Mouse (Mus musculus) liver, embryonic 13.5 days (tissue): ENCODE results near the gene Bptf. TPM values are rescaled to one million over a fixed set of nuclear protein-coding genes. Genes with fewer than 3 reads are reported as not detected.
A peak's percentile ranks its signal among the peaks of the same experiment; 100 is the strongest.
"Not testable (repeated sequence)": the region's sequence is repeated elsewhere in the genome, so short reads cannot be mapped to it uniquely, and the experiment has no call there.

ENCODE experiments used
- ATAC-seq: fragments of 200-750 bp; cut with Nextera tagmentation; 2 replicates; pipeline ENCODE4 v1.8.0; 2017; ENCODE audit warnings: low read depth, mild to moderate bottlenecking, moderate number of reproducible peaks, moderate library complexity
- DNase-seq: peaks from one replicate; pipeline ENCODE4 v3.0.0; 2022
- H3K27ac ChIP-seq: fragments of 300-500 bp; sonication (generic); 2 replicates; pipeline ENCODE4 v1.5.1; 2015; ENCODE audit warnings: moderate library complexity, mild to moderate bottlenecking, inconsistent platforms
- H3K27me3 ChIP-seq: fragments of 300-500 bp; sonication (generic); 2 replicates; pipeline ENCODE4 v1.6.1; 2015; ENCODE audit warnings: mild to moderate bottlenecking, inconsistent platforms
- H3K36me3 ChIP-seq: fragments of 300-500 bp; sonication (generic); 2 replicates; pipeline ENCODE4 v1.6.1; 2015; ENCODE audit warnings: mild to moderate bottlenecking, inconsistent platforms
- H3K4me1 ChIP-seq: fragments of 300-500 bp; sonication (generic); replicated peaks from 2 replicates; pipeline ENCODE4 v1.6.1; 2015; ENCODE audit warnings: inconsistent platforms
- H3K4me2 ChIP-seq: fragments of 300-500 bp; sonication (generic); 2 replicates; pipeline ENCODE4 v1.6.1; 2015; ENCODE audit warnings: inconsistent platforms, mild to moderate bottlenecking, moderate library complexity
- H3K4me3 ChIP-seq: fragments of 300-500 bp; sonication (generic); replicated peaks from 2 replicates; pipeline ENCODE4 v1.5.1; 2015; ENCODE audit warnings: mild to moderate bottlenecking, inconsistent platforms
- H3K9ac ChIP-seq: fragments of 300-500 bp; sonication (generic); 2 replicates; pipeline ENCODE4 v1.6.1; 2015; ENCODE audit warnings: mild to moderate bottlenecking, inconsistent platforms
- H3K9me3 ChIP-seq: fragments of 300-500 bp; sonication (generic); replicated peaks from 2 replicates; pipeline ENCODE4 v1.6.1; 2016; ENCODE audit warnings: inconsistent platforms
- WGBS: fragments of 180-500 bp; shearing (Covaris S2); methylation state at CpG from one replicate; pipeline ENCODE4 v1.1.7; 2015; ENCODE audit not compliant: insufficient replicate concordance; 5-methylcytosine and 5-hydroxymethylcytosine counted together
- polyA plus RNA-seq: library from polyadenylated mRNA; unstranded; fragments of >200 nt; fragmentation: Nextera tagmentation; extraction: Ambion mirVana; gene quantifications from 2 replicates; pipeline ENCODE4 v1.2.1, GENCODE M21; 2015

The Bptf gene
- polyA plus RNA-seq, 1 experiment from 2014 or later, result 9.3 TPM

DNA sequence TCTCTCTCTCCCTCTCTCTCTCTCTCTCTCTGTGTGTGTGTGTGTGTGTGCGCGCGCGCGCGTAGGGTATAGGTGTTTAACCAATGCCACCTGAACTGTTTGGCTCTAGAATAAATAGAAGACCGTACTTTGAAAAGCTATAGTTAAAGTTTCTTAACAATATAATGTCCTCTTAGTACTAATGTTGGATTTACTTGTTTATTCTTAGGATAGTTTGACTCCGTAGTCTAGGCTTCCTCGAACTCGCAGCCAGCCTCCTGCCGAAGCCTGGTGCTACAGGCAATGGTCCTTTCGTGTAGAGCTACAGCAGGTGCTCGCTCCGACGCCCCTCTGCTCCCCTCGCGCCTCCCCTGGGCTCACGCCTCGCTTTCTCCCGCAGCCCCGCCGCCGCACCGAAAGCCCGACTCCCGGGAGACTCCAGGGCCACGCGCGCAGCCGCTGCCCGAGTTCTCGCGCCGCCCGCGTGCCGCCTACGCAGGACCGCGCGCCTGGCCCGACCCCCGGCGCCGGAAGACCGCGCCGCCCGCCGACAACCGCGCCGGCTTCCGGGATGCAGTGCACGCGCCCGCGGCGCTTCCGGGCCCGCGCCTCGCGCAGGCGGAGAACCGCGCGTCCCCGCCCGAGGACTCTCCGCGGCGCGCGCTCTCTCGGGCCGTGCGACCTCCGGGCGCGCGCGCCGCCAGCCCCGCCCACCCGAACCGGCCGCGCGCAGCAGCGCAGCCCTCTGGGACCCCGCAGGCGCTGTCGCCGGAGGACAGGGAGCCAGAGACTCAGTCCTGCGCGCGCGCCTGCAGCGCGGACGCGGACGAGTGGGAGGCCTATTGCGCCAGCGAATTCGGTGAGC is 104.3 kb downstream of the Bptf start:
- under 1% methylated on average over 91 of the region's 107 CpGs for WGBS
- peaks cover 66% of the 10 kb centered on the region for H3K27me3 ChIP-seq

DNA sequence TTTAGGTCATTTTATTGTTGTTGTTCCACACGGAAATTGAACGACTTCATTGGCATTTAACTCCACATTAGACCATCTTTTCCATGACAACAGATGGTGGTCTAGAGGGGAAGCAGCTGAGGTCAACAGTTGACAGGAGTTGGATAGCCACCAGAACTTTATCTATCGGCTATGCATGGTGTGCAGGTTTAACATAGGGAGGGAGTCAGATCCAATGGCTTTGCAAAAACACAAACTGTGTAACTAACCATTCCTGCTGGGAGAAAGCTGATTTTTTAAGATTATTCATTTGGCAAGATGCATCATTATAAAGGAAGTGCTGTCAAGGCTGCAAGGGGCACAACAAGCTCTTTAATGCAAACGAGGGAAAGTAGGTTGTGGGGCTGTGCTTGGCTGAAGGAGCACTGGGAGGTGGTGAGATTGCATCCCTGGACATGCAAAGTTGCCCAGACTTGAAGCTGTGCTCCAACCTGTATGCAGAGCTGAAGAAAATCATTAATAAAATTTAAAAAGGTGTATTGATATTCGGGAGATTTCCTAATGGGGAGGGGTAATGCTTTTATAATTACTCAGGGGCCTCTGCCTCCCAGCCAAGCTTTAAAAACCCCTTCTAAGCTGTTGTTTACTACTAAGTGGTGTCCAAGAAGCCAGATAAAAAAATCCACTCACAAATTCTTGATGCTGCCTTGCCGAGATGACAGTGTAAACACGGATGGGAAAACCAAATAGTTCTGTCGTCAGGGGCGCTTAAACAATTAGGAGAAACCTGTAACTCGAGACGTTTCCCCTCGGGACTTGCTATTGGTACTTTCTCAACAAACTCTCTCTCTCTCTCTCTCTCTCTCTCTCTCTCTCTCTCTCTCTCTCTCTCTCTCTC is 105.1 kb downstream of the Bptf start:
- Histone ChIP-seq H3K4me3 (peak overlapping the region; percentile 74), H3K36me3 (no peaks in the 10 kb centered on the region), H3K4me2 (peak overlapping the region; percentile 91), H3K9ac (peak overlapping the region; percentile 81), H3K27me3 (peaks cover 75% of the 10 kb centered on the region), H3K27ac (no peak overlapping the region), H3K4me1 (peaks cover 48% of the 10 kb centered on the region), H3K9me3 (no peaks in the 10 kb centered on the region)
- 6% methylated on average over 12 of the region's 12 CpGs for WGBS
- no peak for DNase-seq
- ATAC-seq, result no peak

More for the DNA sequence above, 104.3 kb downstream of the Bptf start:
- ATAC-seq (peak; percentile 89), DNase-seq (peak; percentile 77)
- Histone ChIP-seq H3K27ac (peak overlapping the region; percentile 86), H3K4me3 (peak overlapping the region; percentile 74), H3K4me1 (peaks cover 47% of the 10 kb centered on the region), H3K9ac (peak overlapping the region; percentile 81), H3K4me2 (peak overlapping the region; percentile 91), H3K9me3 (no peaks in the 10 kb centered on the region), H3K36me3 (no peaks in the 10 kb centered on the region)

DNA sequence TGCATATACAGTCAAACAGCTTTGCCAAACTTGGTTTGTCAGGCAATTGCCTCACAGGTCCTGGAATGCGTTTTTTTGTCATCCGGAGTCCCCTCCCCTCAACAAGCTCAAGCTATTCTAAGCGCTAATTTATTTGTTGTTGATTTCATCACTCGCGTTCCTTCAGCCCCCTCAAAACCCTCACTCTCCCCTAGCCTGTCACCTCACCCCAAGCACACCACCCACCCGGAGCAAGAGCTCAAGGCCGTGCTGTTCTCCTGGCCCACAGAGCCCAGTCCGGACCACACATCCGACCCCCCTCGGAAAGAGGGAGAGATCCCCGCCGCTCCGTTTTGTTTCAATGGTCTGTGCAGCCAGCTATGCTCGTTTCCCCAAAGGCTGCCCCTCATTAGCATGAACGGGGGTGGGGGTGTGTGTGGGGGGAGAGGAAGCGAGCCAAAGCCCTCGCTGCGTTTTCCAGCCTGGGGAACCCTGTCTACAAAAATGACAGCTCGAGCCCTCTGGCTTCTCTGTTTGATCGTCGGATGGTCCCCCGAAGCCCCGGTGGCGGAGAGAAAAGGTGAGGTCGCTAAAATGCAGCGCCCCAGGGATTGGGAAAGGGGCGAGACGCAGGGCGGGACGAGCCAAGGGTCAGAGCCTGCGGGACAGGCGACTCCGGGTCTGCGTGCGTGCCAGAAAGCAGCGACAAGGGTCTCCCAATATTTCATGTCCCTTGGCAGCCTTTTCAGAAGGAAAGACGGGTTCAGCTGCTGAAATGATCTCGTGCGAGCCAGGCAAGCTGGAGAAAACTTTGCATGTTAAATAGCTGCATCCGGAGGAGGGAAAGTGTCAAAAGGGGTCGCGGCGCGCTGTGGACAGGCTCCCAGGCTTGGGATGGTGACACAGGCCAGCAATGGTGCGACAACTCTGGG is 106.3 kb downstream of the Bptf start, which contains the start of gene 1810010H24Rik:
1810010H24Rik (plus strand) TSS at position 271 of the 911 bp plus-strand sequence.
- H3K27me3 ChIP-seq, result peaks cover 76% of the 10 kb centered on the region
- peaks cover 48% of the 10 kb centered on the region for H3K4me1 ChIP-seq
- DNase-seq (no peak), ATAC-seq (no peak)
- H3K9ac ChIP-seq, result peak within 1 kb of the TSS; percentile 60
- under 1% methylated on average over 45 of the region's 45 CpGs for whole genome bisulfite sequencing
- H3K4me3 ChIP-seq, result peak within 1 kb of the TSS; percentile 74
- no peak within 1 kb of the TSS for H3K27ac ChIP-seq
- peak within 1 kb of the TSS; percentile 91 for H3K4me2 ChIP-seq
- H3K36me3 ChIP-seq, result no peaks in the 10 kb centered on the region
- no peaks in the 10 kb centered on the region for H3K9me3 ChIP-seq

DNA sequence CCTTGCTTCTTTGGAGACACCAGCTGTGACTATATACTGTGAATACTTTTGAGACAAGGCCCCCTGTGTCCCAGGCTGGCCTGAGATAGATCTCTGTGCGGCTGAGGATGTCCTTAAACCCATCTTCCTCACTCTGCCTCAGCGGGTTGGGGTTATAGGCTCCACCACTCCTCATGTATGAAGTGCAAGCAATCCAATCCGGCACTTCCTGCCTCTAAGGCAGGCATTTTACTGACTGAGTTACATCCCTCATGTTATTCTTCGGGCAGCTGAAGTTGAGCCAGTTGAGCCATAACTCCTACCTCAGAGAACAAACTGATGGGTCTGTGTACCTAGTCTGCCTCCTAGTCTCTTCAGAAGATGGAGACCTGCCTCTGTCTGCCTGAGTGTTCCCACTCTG is 107.5 kb downstream of the Bptf start:
- no peak for DNase-seq
- Histone ChIP-seq H3K4me1 (peaks cover 45% of the 10 kb centered on the region), H3K36me3 (no peaks in the 10 kb centered on the region), H3K9me3 (no peaks in the 10 kb centered on the region), H3K4me2 (no peak overlapping the region), H3K27ac (no peak overlapping the region), H3K27me3 (peaks cover 69% of the 10 kb centered on the region), H3K4me3 (no peak overlapping the region), H3K9ac (no peak overlapping the region)
- 59% methylated on average over 4 of the region's 4 CpGs for WGBS
- ATAC-seq, result no peak

DNA sequence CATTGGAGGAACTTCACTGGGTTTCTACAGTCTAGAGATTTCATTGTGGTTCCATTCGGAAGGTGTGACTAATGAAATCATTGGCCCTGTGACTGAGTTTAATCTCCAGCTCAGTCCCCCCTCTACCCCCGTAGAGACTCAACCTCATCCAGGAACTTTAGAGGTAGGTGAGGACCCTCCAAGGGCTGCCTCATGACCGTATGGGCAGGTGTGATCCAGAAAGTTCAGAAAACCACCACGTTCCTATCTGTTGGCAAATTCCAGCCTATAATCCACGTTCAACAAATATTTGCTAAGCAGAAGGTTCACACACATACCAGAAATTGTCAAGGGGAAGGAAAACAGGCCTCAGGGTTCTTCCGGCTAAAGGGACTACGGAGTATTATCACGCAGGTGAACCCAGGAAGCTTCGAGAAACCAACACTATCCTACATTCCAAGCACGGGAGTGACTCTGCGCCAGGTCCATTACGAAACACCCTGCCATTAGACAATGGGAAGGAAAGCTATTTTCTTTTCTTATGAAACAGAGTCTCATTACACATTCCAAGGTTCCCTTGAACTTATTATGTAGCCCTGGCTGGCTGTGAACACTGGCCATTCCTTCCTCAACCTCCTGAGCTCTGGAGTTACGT is 109.8 kb downstream of the Bptf start:
- Histone ChIP-seq H3K27ac (no peak overlapping the region), H3K36me3 (no peaks in the 10 kb centered on the region), H3K9me3 (no peaks in the 10 kb centered on the region), H3K4me1 (peaks cover 36% of the 10 kb centered on the region), H3K9ac (no peak overlapping the region), H3K27me3 (peaks cover 52% of the 10 kb centered on the region), H3K4me2 (no peak overlapping the region), H3K4me3 (no peak overlapping the region)
- no peak for DNase-seq
- ATAC-seq, result no peak
- 73% methylated on average over 13 of the region's 13 CpGs for WGBS

DNA sequence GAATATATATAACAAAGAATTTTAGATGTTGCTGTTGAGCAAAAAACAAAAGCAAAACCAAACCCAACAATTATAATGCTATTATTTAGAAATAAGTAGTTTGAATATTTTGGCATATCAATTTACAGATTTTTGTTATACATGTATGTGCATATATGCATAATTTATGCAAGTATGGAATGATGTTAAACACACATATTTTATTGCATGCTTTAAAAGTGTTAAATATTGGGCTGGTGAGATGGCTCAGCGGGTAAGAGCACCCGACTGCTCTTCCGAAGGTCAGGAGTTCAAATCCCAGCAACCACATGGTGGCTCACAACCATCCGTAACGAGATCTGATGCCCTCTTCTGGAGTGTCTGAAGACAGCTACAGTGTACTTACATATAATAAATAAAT is 112.2 kb downstream of the Bptf start:
- WGBS, result 76% methylated on average over 5 of the region's 5 CpGs
- Histone ChIP-seq H3K4me1 (peaks cover 15% of the 10 kb centered on the region), H3K27me3 (peaks cover 28% of the 10 kb centered on the region)
- DNase-seq, H3K36me3 ChIP-seq, H3K4me3 ChIP-seq, H3K9ac ChIP-seq, H3K9me3 ChIP-seq, H3K4me2 ChIP-seq, H3K27ac ChIP-seq, ATAC-seq: not testable (repeated sequence)

DNA sequence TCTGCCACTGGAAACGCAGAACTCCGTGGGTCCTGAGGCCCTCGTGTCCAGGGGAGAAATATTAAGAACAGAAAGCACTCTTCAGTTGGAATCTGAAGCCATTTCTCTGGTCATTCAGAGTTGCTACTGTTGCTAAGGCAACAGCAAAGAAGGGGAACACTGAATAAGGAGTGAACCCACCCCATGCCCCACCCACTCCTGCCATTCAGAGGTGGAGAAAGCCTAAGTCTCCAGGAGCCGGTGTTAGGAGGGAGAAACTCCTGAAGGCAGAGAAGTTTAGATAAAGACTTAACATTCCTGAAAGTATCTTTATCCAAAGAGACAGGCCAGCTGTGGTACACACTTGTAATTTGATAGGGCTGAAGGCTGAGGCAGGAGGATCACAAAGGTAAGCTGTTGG is 112.6 kb downstream of the Bptf start:
- Histone ChIP-seq H3K27ac (no peak overlapping the region), H3K9ac (no peak overlapping the region), H3K27me3 (peaks cover 24% of the 10 kb centered on the region), H3K9me3 (no peaks in the 10 kb centered on the region), H3K4me1 (peaks cover 15% of the 10 kb centered on the region; the same call in 1 of the 2 replicates), H3K4me3 (no peak overlapping the region), H3K36me3 (no peaks in the 10 kb centered on the region), H3K4me2 (no peak overlapping the region)
- ATAC-seq (no peak), DNase-seq (no peak)
- WGBS, result 72% methylated on average over 4 of the region's 4 CpGs

DNA sequence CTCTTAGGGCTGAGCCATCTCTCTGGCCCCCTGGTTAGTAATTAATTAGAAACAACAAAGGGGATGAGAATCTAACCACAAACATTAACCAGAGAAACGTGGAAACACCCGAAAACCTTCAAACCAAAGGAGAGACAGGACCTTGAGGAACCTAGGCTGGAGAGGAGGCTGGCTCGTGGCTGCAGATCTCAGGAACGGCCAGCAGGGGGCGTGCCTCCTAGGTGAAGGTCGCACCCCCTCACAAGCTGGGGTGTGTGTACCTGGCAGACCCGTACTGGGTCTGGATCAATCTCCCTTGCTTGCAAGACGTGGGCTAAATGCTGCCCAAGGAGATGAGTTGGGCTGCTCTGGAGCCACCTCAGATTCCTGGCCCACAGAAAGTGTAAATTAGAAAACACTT is 113.3 kb downstream of the Bptf start:
- no peak overlapping the region for H3K9ac ChIP-seq
- no peaks in the 10 kb centered on the region for H3K36me3 ChIP-seq
- no peak overlapping the region for H3K27ac ChIP-seq
- DNase-seq (no peak), ATAC-seq (no peak)
- no peak overlapping the region for H3K4me2 ChIP-seq
- H3K27me3 ChIP-seq, result peaks cover 17% of the 10 kb centered on the region
- H3K9me3 ChIP-seq, result 0 out of 2 replicates have a peak, but pooled peaks cover 2% of the 10 kb centered on the region
- 0 out of 2 replicates have a peak, but pooled peaks cover 15% of the 10 kb centered on the region for H3K4me1 ChIP-seq
- WGBS, result 22% methylated on average over 8 of the region's 8 CpGs
- no peak overlapping the region for H3K4me3 ChIP-seq

DNA sequence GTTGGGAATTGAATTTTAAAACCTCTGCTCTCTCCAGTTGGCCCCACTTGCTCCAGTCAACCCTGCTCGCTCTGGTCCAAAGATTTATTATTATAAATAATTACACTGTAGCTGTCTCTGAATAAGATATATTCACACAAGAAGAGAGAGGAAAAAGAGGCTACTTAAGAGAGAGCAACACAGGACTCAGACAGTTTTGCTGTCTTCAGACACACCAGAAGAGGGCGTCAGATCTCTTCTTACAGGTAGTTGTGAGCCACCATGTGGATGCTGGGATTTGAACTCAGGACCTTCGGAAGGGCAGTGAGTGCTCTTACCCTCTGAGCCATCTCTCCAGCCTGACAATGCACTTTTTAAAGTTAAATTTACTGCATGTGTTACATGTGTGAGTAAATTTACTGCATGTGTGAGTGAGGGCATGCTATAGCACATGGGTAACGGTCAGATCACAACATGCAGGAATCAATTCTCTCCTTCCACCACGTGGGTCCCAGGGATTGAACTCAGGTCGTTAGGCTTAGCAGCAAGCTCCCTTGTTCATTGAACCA is 114.5 kb downstream of the Bptf start:
- peaks cover 8% of the 10 kb centered on the region; the same call in 1 of the 2 replicates for H3K27me3 ChIP-seq
- DNase-seq (no peak), ATAC-seq (no peak)
- 56% methylated on average over 6 of the region's 6 CpGs for WGBS
- H3K4me2 ChIP-seq, result no peak overlapping the region
- H3K9ac ChIP-seq, result no peak overlapping the region
- H3K4me3 ChIP-seq, result no peak overlapping the region
- H3K36me3 ChIP-seq, result no peaks in the 10 kb centered on the region
- H3K27ac ChIP-seq, result no peak overlapping the region
- H3K9me3 ChIP-seq, result 0 out of 2 replicates have a peak, but pooled peaks cover 2% of the 10 kb centered on the region
- H3K4me1 ChIP-seq, result 0 out of 2 replicates have a peak, but pooled peaks cover 15% of the 10 kb centered on the region

DNA sequence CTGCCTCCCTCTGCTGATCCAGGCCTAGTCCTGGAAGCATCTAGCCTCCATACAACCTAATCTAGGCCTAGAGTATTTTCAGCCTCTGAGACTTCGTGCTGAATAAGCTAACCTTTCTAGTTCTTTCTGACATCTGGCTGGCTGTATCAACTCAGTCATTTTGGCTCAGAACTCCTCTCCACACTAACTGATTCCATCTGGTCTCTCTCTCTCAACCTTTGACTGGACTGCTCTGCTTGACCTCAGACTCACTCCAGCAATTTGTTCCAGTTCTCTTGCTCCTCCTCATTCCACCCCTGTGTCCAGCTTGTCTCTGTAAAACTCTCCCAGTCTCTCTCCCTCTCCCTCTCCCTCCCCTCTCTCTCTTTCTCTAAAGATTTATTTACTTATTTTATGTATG is 115.0 kb downstream of the Bptf start:
- 0 out of 2 replicates have a peak, but pooled peaks cover 3% of the 10 kb centered on the region for H3K27me3 ChIP-seq
- H3K9me3 ChIP-seq, result 0 out of 2 replicates have a peak, but pooled peaks cover 2% of the 10 kb centered on the region
- no peaks in the 10 kb centered on the region for H3K36me3 ChIP-seq
- ATAC-seq (no peak), DNase-seq (no peak)
- H3K4me1 ChIP-seq, result peaks cover 15% of the 10 kb centered on the region
- H3K4me2 ChIP-seq, result no peak overlapping the region
- 52% methylated on average over 1 of the region's 1 CpGs for WGBS
- H3K4me3 ChIP-seq, result no peak overlapping the region
- H3K27ac ChIP-seq, result no peak overlapping the region
- H3K9ac ChIP-seq, result no peak overlapping the region
